Mouse (Mus musculus): ENCODE data around the gene Dtnb.

GRCm38 (mm10) chr12:3773643-3774042, 201.5 kb downstream of the Dtnb start:
- TF ChIP-seq GATA1 (IDR thresholded peaks at IDR 0.05; ENCODE audit: borderline replicate concordance, low read length) (no peak), FLI1 (IDR thresholded peaks at IDR 0.05; ENCODE audit: low read length) (no peak)

Measured in megakaryocyte, embryonic 14.5 days (primary cell).